Mouse (Mus musculus): ENCODE measurements around the gene Myom1. TPM values are rescaled to one million over a fixed set of nuclear protein-coding genes. Genes with fewer than 3 reads are reported as not detected.

The Myom1 gene
- polyA plus RNA-seq, 1 experiment from 2014 or later: 185 TPM

- Histone ChIP-seq H3K4me3 (no peak overlapping the region), H3K27me3 (peaks cover 33% of the 10 kb centered on the region), H3K36me3 (peaks cover 28% of the 10 kb centered on the region), H3K4me1 (replicated peaks) (peaks cover 9% of the 10 kb centered on the region; the same call in 1 of the 2 replicates), H3K9ac (no peak overlapping the region), H3K27ac (no peak overlapping the region), H3K9me3 (replicated peaks) (no peaks in the 10 kb centered on the region), H3K4me2 (peak overlapping the region; percentile 33)
- WGBS: 69% methylated on average over 20 of the region's 20 CpGs
- ATAC-seq (replicated peaks; ENCODE audit: insufficient number of reproducible peaks, insufficient read depth, low FRiP score, low read depth): peak; percentile 80
These were observed 22.8 kb upstream of the Myom1 start for GRCm38 (mm10) chr17:70979345-70980223.

- H3K27me3 ChIP-seq: peaks cover 19% of the 10 kb centered on the region; the same call in 1 of the 2 replicates
- H3K4me3 ChIP-seq: no peak overlapping the region
- H3K4me2 ChIP-seq: no peak overlapping the region
- peaks cover 29% of the 10 kb centered on the region for H3K4me1 ChIP-seq (replicated peaks)
- H3K9ac ChIP-seq: no peak overlapping the region
- 76% methylated on average over 15 of the region's 15 CpGs for WGBS
- H3K36me3 ChIP-seq: peaks cover 33% of the 10 kb centered on the region; the same call in 1 of the 2 replicates
- no peaks in the 10 kb centered on the region for H3K9me3 ChIP-seq (replicated peaks)
- ATAC-seq (replicated peaks; ENCODE audit: insufficient number of reproducible peaks, insufficient read depth, low FRiP score, low read depth): no peak
- no peak overlapping the region for H3K27ac ChIP-seq
These were observed 16.7 kb upstream of the Myom1 start for GRCm38 (mm10) chr17:70985501-70986354.

GRCm38 (mm10) chr17:70986355-70986740, 16.1 kb upstream of the Myom1 start:
- 84% methylated on average over 6 of the region's 6 CpGs for WGBS

GRCm38 (mm10) chr17:70986831-70987660, 15.4 kb upstream of the Myom1 start:
- 89% methylated on average over 15 of the region's 15 CpGs for WGBS
- no peak for ATAC-seq (replicated peaks; ENCODE audit: insufficient number of reproducible peaks, insufficient read depth, low FRiP score, low read depth)
- peaks cover 42% of the 10 kb centered on the region for H3K4me1 ChIP-seq (replicated peaks)
- H3K9ac ChIP-seq: no peak overlapping the region
- H3K27me3 ChIP-seq: peaks cover 12% of the 10 kb centered on the region; the same call in 1 of the 2 replicates
- no peaks in the 10 kb centered on the region for H3K9me3 ChIP-seq (replicated peaks)
- H3K4me2 ChIP-seq: no peak overlapping the region
- H3K4me3 ChIP-seq: no peak overlapping the region
- H3K27ac ChIP-seq: no peak overlapping the region
- H3K36me3 ChIP-seq: peaks cover 26% of the 10 kb centered on the region; the same call in 1 of the 2 replicates

More at GRCm38 (mm10) chr17:70986355-70986740, 16.1 kb upstream of the Myom1 start:
- no peak overlapping the region for H3K4me2 ChIP-seq
- H3K9me3 ChIP-seq (replicated peaks): no peaks in the 10 kb centered on the region
- H3K27ac ChIP-seq: no peak overlapping the region
- H3K9ac ChIP-seq: no peak overlapping the region
- H3K4me1 ChIP-seq (replicated peaks): peaks cover 35% of the 10 kb centered on the region
- H3K4me3 ChIP-seq: no peak overlapping the region
- peaks cover 18% of the 10 kb centered on the region; the same call in 1 of the 2 replicates for H3K27me3 ChIP-seq
- ATAC-seq (replicated peaks; ENCODE audit: insufficient number of reproducible peaks, insufficient read depth, low FRiP score, low read depth): no peak
- H3K36me3 ChIP-seq: peaks cover 31% of the 10 kb centered on the region; the same call in 1 of the 2 replicates

- Histone ChIP-seq H3K4me1 (replicated peaks) (peaks cover 54% of the 10 kb centered on the region), H3K27ac (no peak overlapping the region), H3K27me3 (no peaks in the 10 kb centered on the region; the same call in 1 of the 2 replicates), H3K36me3 (peaks cover 25% of the 10 kb centered on the region), H3K9ac (no peak overlapping the region), H3K4me3 (no peak overlapping the region), H3K4me2 (no peak overlapping the region), H3K9me3 (replicated peaks) (no peaks in the 10 kb centered on the region)
- 88% methylated on average over 12 of the region's 12 CpGs for WGBS
- ATAC-seq (replicated peaks; ENCODE audit: insufficient number of reproducible peaks, insufficient read depth, low FRiP score, low read depth): no peak
These were observed 14.1 kb upstream of the Myom1 start for GRCm38 (mm10) chr17:70988337-70988767.

GRCm38 (mm10) chr17:70989430-70989829, 13.0 kb upstream of the Myom1 start:
- peak overlapping the region; percentile 84 for H3K4me3 ChIP-seq
- peak overlapping the region; percentile 87 for H3K4me2 ChIP-seq
- peaks cover 25% of the 10 kb centered on the region for H3K36me3 ChIP-seq
- H3K27me3 ChIP-seq: no peaks in the 10 kb centered on the region; the same call in 1 of the 2 replicates
- H3K27ac ChIP-seq: peak overlapping the region; percentile 93
- H3K9ac ChIP-seq: peak overlapping the region; percentile 80; the same call in 1 of the 2 replicates
- no peaks in the 10 kb centered on the region for H3K9me3 ChIP-seq (replicated peaks)
- H3K4me1 ChIP-seq (replicated peaks): peaks cover 62% of the 10 kb centered on the region
- WGBS: 54% methylated on average over 8 of the region's 8 CpGs
- ATAC-seq (replicated peaks; ENCODE audit: insufficient number of reproducible peaks, insufficient read depth, low FRiP score, low read depth): no peak

GRCm38 (mm10) chr17:70989991-70990390, 12.4 kb upstream of the Myom1 start:
- peak; percentile 23; the same call in 1 of the 2 replicates for ATAC-seq (replicated peaks; ENCODE audit: insufficient number of reproducible peaks, insufficient read depth, low FRiP score, low read depth)
- Histone ChIP-seq H3K9ac (peak overlapping the region; percentile 80), H3K36me3 (peaks cover 28% of the 10 kb centered on the region), H3K4me2 (peak overlapping the region; percentile 87), H3K27ac (peak overlapping the region; percentile 93), H3K9me3 (replicated peaks) (no peaks in the 10 kb centered on the region), H3K4me3 (peak overlapping the region; percentile 84), H3K4me1 (replicated peaks) (peaks cover 67% of the 10 kb centered on the region), H3K27me3 (no peaks in the 10 kb centered on the region)
- 3% methylated on average over 24 of the region's 24 CpGs for WGBS

GRCm38 (mm10) chr17:70990403-70991303, 11.8 kb upstream of the Myom1 start:
- peak overlapping the region; percentile 84 for H3K4me3 ChIP-seq
- H3K36me3 ChIP-seq: peaks cover 30% of the 10 kb centered on the region
- H3K4me2 ChIP-seq: peak overlapping the region; percentile 87
- H3K27me3 ChIP-seq: no peaks in the 10 kb centered on the region
- peak; percentile 80 for ATAC-seq (replicated peaks; ENCODE audit: insufficient number of reproducible peaks, insufficient read depth, low FRiP score, low read depth)
- no peaks in the 10 kb centered on the region for H3K9me3 ChIP-seq (replicated peaks)
- H3K27ac ChIP-seq: peak overlapping the region; percentile 93
- H3K9ac ChIP-seq: peak overlapping the region; percentile 80
- under 1% methylated on average over 67 of the region's 70 CpGs for WGBS
- H3K4me1 ChIP-seq (replicated peaks): peaks cover 69% of the 10 kb centered on the region

GRCm38 (mm10) chr17:70991706-70992625, 10.5 kb upstream of the Myom1 start:
- no peaks in the 10 kb centered on the region for H3K27me3 ChIP-seq
- H3K9ac ChIP-seq: no peak overlapping the region
- peak overlapping the region; percentile 84; the same call in 1 of the 2 replicates for H3K4me3 ChIP-seq
- H3K4me1 ChIP-seq (replicated peaks): peaks cover 76% of the 10 kb centered on the region
- H3K27ac ChIP-seq: peak overlapping the region; percentile 93
- ATAC-seq (replicated peaks; ENCODE audit: insufficient number of reproducible peaks, insufficient read depth, low FRiP score, low read depth): no peak
- 77% methylated on average over 16 of the region's 16 CpGs for WGBS
- no peaks in the 10 kb centered on the region for H3K9me3 ChIP-seq (replicated peaks)
- peaks cover 29% of the 10 kb centered on the region for H3K36me3 ChIP-seq
- H3K4me2 ChIP-seq: no peak overlapping the region

Measured in heart, embryonic 15.5 days (tissue).